Mouse (Mus musculus) forebrain, embryonic 11.5 days (tissue): ENCODE measurements around the gene Pik3r6. TPM values are rescaled to one million over a fixed set of nuclear protein-coding genes. Genes with fewer than 3 reads are reported as not detected.

Experiments used
- ATAC-seq: fragments of 200-750 bp; cut with Nextera tagmentation; replicated peaks from 2 replicates; pipeline ENCODE4 v1.8.0; 2017; ENCODE audit warnings: moderate TSS enrichment; ENCODE audit not compliant: low FRiP score
- DNase-seq: peaks from one replicate; pipeline ENCODE4 v3.0.0-alpha.2; 2017; ENCODE audit warnings: low spot score
- H3K27ac ChIP-seq: fragments of 300-500 bp; sonication (generic); 2 replicates; pipeline ENCODE4 v1.5.1; 2014; ENCODE audit warnings: low read depth, low read length
- H3K27me3 ChIP-seq: fragments of 300-500 bp; sonication (generic); 2 replicates; pipeline ENCODE4 v1.6.1; 2014; ENCODE audit warnings: mild to moderate bottlenecking, low read length, mixed read lengths; ENCODE audit not compliant: control insufficient read depth, insufficient read depth
- H3K36me3 ChIP-seq: fragments of 300-500 bp; sonication (generic); 2 replicates; pipeline ENCODE4 v1.6.1; 2014; ENCODE audit warnings: mild to moderate bottlenecking, low read length, moderate library complexity, mixed read lengths; ENCODE audit not compliant: control insufficient read depth, insufficient read depth
- H3K4me1 ChIP-seq: fragments of 300-500 bp; sonication (generic); replicated peaks from 2 replicates; pipeline ENCODE4 v1.6.1; 2014; ENCODE audit warnings: low read length, mixed read lengths; ENCODE audit not compliant: control insufficient read depth, insufficient read depth
- H3K4me2 ChIP-seq: fragments of 300-500 bp; sonication (generic); 2 replicates; pipeline ENCODE4 v1.6.1; 2014; ENCODE audit warnings: low read depth, mild to moderate bottlenecking, low read length, moderate library complexity, mixed read lengths; ENCODE audit not compliant: severe bottlenecking
- H3K4me3 ChIP-seq: fragments of 300-500 bp; sonication (generic); 2 replicates; pipeline ENCODE4 v1.5.1; 2014; ENCODE audit warnings: low read depth, low read length
- H3K9ac ChIP-seq: fragments of 300-500 bp; sonication (generic); 2 replicates; pipeline ENCODE4 v1.6.1; 2014; ENCODE audit warnings: low read length
- H3K9me3 ChIP-seq: fragments of 300-500 bp; sonication (generic); 2 replicates; pipeline ENCODE4 v1.6.1; 2016; ENCODE audit warnings: low read length, mixed read lengths; ENCODE audit not compliant: control insufficient read depth
- WGBS: fragments of 180-500 bp; shearing (Covaris S2); extraction: QIAGEN DNeasy Blood & Tissue Kit; methylation state at CpG from one replicate; pipeline ENCODE4 v1.1.7; 2014; 5-methylcytosine and 5-hydroxymethylcytosine counted together
- polyA plus RNA-seq: library from polyadenylated mRNA; unstranded; fragments of >200 nt; fragmentation: Nextera tagmentation; extraction: Ambion mirVana; gene quantifications from 2 replicates; pipeline ENCODE4 v1.2.1, GENCODE M21; 2014

Gene Pik3r6
- polyA plus RNA-seq, result 1.6 and 1.9 TPM in 2 replicates

DNA sequence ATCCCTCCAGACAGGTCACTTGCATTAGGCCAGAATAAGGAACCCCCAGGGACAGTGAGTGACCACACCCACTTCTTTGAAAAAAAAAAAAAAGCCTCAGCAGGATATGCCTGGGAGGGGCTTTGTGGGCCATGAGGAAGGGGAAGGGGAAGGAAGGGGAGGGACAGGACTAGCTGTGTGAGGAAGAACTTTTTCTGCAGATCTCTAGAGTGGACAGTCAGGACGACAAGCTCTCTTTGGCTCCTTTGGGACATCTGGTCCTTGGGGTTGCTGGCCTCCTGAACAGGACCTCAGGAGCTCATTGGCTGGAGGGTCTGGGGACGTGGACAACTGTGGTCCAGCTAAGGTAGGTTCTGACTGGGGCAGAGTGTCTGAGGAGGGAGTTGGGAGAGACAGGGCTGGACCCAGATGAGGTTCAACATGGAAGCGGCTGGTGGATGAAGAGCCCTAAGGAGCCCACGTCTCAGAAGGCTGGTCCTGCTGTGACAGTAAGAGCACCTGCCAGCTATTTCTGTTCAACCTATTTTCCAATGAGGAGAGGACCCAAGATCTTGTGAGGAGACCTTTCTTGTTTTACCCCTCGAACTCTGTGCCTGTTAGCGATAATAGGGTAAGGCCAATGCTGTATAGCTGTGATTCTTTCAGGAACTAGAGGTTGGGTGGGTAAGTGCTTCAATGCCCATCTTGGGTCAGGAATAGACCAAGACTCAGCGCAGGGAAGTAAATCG, at the start of gene Pik3r6:
TSS of gene Pik3r6 (plus strand) at position 118 of the 728 bp plus-strand sequence.
- H3K4me1 ChIP-seq, result no peaks in the 10 kb centered on the region
- ATAC-seq (no peak), DNase-seq (no peak)
- 86% methylated on average over 8 of the region's 8 CpGs for WGBS
- no peaks in the 10 kb centered on the region for H3K27me3 ChIP-seq
- no peak within 1 kb of the TSS for H3K9ac ChIP-seq
- no peak within 1 kb of the TSS for H3K27ac ChIP-seq
- no peaks in the 10 kb centered on the region for H3K9me3 ChIP-seq
- no peak within 1 kb of the TSS for H3K4me3 ChIP-seq
- H3K4me2 ChIP-seq, result no peak within 1 kb of the TSS
- no peaks in the 10 kb centered on the region for H3K36me3 ChIP-seq

DNA sequence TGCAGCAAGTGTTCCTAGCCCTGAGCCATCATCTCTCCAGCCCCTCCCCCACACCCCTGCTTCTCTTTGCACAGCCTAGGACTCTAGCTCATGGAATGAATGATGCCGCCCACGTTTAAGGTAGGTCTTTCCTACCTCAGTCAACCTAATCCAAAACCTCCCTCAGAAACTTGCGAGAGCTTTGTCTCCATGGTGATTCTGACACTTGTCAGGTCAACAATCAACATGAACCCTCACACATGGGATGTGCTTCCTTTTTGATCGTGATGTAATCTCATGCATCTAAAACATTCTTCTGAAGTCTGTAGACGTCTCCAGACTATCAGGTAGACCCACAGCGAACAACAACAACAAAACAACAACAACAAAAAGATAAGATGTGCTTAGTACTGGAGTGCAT, 49.5 kb upstream of the Pik3r6 start:
- no peak overlapping the region for H3K27ac ChIP-seq
- no peak overlapping the region for H3K9ac ChIP-seq
- no peaks in the 10 kb centered on the region for H3K9me3 ChIP-seq
- DNase-seq (no peak), ATAC-seq (no peak)
- 0 out of 2 replicates have a peak, but pooled peaks cover 3% of the 10 kb centered on the region for H3K4me1 ChIP-seq
- no peak overlapping the region for H3K4me3 ChIP-seq
- no peaks in the 10 kb centered on the region for H3K27me3 ChIP-seq
- H3K36me3 ChIP-seq, result no peaks in the 10 kb centered on the region
- no peak overlapping the region for H3K4me2 ChIP-seq
- WGBS, result 79% methylated on average over 6 of the region's 6 CpGs

GRCm38 (mm10) chr11:68458086-68458485, 44.7 kb upstream of the Pik3r6 start:
- Histone ChIP-seq H3K27ac (no peak overlapping the region), H3K4me2 (no peak overlapping the region), H3K36me3 (no peaks in the 10 kb centered on the region), H3K9ac (no peak overlapping the region), H3K4me3 (no peak overlapping the region), H3K9me3 (no peaks in the 10 kb centered on the region), H3K27me3 (no peaks in the 10 kb centered on the region), H3K4me1 (no peaks in the 10 kb centered on the region)
- DNase-seq (no peak), ATAC-seq (no peak)
- 80% methylated on average over 8 of the region's 8 CpGs for WGBS

GRCm38 (mm10) chr11:68459021-68459420, 43.8 kb upstream of the Pik3r6 start:
- Histone ChIP-seq H3K27me3 (no peaks in the 10 kb centered on the region), H3K9ac (no peak overlapping the region), H3K4me3 (no peak overlapping the region), H3K9me3 (no peaks in the 10 kb centered on the region), H3K36me3 (no peaks in the 10 kb centered on the region), H3K27ac (no peak overlapping the region), H3K4me2 (no peak overlapping the region), H3K4me1 (no peaks in the 10 kb centered on the region)
- ATAC-seq, result no peak
- DNase-seq, result no peak
- 85% methylated on average over 5 of the region's 5 CpGs for WGBS

DNA sequence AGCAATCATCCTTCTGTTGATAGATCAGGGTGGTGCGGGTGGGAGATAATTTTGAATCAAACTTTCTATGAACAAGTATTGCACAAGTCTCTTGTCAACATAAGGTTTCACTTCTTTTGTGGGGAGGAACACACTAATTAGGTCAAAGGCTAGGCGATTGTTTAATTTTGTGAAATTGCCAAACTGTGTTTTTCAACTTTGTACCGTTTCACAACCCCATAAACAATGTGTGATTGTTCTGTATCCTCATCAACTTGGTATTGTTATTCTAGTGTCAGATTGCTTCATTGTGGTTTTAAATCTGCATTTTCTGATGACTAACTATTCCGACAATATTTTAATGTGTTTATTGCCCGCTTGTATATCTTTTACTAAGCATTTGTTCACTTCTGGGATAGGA, 43.3 kb upstream of the Pik3r6 start:
- Histone ChIP-seq H3K27me3 (no peaks in the 10 kb centered on the region), H3K4me3 (no peak overlapping the region), H3K4me2 (no peak overlapping the region), H3K4me1 (no peaks in the 10 kb centered on the region), H3K9ac (no peak overlapping the region), H3K36me3 (no peaks in the 10 kb centered on the region), H3K27ac (no peak overlapping the region), H3K9me3 (no peaks in the 10 kb centered on the region)
- WGBS, result 91% methylated on average over 5 of the region's 5 CpGs
- no peak for DNase-seq
- ATAC-seq, result no peak

DNA sequence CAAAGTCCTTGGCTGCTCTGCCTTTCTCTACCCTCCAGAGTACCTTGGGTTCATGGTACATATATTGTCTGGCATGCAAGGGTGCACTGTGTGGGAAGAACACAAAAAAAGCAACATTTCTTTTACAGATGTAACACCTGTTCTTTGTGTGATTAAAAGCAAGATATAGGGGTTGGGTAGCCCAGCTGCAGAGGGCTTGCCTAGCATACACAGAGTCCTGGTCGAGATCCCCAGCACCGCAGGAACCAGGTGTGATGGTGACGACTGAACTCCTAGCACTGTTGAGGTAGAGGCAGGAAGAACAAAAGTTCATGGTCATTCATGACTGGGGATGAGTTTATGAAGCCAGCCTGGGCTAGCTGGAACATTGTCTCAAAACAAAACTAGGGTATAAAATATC, 40.1 kb upstream of the Pik3r6 start:
- Histone ChIP-seq H3K4me2 (no peak overlapping the region), H3K36me3 (no peaks in the 10 kb centered on the region), H3K4me1 (no peaks in the 10 kb centered on the region), H3K9ac (no peak overlapping the region), H3K9me3 (no peaks in the 10 kb centered on the region), H3K27me3 (no peaks in the 10 kb centered on the region), H3K27ac (no peak overlapping the region), H3K4me3 (no peak overlapping the region)
- no peak for ATAC-seq
- DNase-seq, result no peak
- 86% methylated on average over 3 of the region's 3 CpGs for WGBS

GRCm38 (mm10) chr11:68464260-68464659, 38.6 kb upstream of the Pik3r6 start:
- H3K4me3 ChIP-seq, result no peak overlapping the region
- H3K36me3 ChIP-seq, result no peaks in the 10 kb centered on the region
- no peak overlapping the region for H3K27ac ChIP-seq
- DNase-seq (no peak), ATAC-seq (no peak)
- H3K9ac ChIP-seq, result no peak overlapping the region
- no peaks in the 10 kb centered on the region for H3K9me3 ChIP-seq
- H3K4me2 ChIP-seq, result no peak overlapping the region
- no peaks in the 10 kb centered on the region for H3K27me3 ChIP-seq
- WGBS, result 75% methylated on average over 5 of the region's 5 CpGs
- no peaks in the 10 kb centered on the region for H3K4me1 ChIP-seq

- DNase-seq (no peak), ATAC-seq (no peak)
- Histone ChIP-seq H3K27ac (no peak overlapping the region), H3K4me3 (no peak overlapping the region), H3K9me3 (no peaks in the 10 kb centered on the region), H3K36me3 (no peaks in the 10 kb centered on the region), H3K9ac (no peak overlapping the region), H3K27me3 (no peaks in the 10 kb centered on the region), H3K4me2 (no peak overlapping the region), H3K4me1 (no peaks in the 10 kb centered on the region)
- WGBS, result 79% methylated on average over 2 of the region's 2 CpGs
Measured at GRCm38 (mm10) chr11:68465090-68465489, 37.7 kb upstream of the Pik3r6 start.

- Histone ChIP-seq H3K36me3 (no peaks in the 10 kb centered on the region), H3K9ac (no peak overlapping the region), H3K27ac (no peak overlapping the region), H3K4me1 (no peaks in the 10 kb centered on the region), H3K27me3 (no peaks in the 10 kb centered on the region), H3K4me3 (no peak overlapping the region), H3K9me3 (no peaks in the 10 kb centered on the region), H3K4me2 (no peak overlapping the region)
- ATAC-seq (no peak), DNase-seq (no peak)
- 81% methylated on average over 7 of the region's 7 CpGs for WGBS
Measured at GRCm38 (mm10) chr11:68467441-68467840, 35.4 kb upstream of the Pik3r6 start.
